Mouse (Mus musculus): ENCODE results near the gene Gm5089. TPM values are rescaled to one million over a fixed set of nuclear protein-coding genes. Genes with fewer than 3 reads are reported as not detected.

The Gm5089 gene
- total and polyA plus RNA-seq, 3 experiments, result not detected

DNA sequence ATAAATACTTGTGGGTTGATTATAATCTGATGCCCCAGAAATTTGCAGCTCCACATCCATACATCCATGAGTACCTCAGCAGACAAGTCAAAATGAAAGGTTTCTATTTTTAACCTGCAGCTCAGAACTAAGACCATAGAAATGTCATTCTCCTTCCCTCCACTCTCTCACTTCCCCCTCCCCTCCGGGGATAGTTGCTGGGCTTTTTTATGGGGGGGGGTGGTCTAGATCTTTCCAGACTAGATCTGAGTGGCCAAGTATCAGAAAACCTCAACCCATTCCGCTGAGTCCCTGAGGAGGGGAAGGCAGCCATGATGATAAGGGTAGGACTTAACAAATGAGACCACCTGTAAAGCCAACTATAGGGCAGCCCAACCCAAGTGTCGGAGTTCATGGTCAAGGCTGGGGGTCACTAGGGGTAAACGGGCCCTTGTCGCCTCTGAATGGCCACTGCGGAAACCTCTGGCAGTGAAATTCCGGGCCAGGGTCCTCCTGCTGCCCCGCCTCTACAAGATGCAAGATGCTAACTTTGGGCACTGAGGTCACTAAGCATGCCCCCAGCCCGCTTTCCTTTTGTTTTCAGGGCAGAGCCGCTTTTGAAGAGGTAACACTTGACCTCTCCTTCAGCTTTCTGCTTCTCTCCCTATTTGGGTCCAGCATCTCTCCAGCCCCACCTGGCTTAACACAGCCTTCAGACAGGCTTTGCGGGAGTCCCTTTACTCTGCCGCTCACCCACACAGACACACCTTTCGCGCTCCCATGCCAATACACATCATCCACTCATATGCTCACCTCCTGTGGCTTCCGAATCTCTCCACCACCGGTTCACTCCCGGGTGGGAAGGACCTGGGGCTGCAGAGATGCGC is 32.9 kb upstream of the Gm5089 start:
- intact Hi-C loops (cut with DNase I), result loop anchor here (5.0 kb wide), 1 partner anchor 49 kb away; the partner anchor contains the start of gene Pcca
- Histone ChIP-seq H3K4me1 (ENCODE audit: control insufficient read depth, insufficient read depth, low read length) (no peaks in the 10 kb centered on the region), H3K9ac (ENCODE audit: low read depth, low read length) (no peak overlapping the region), H3K4me3 (no peak overlapping the region), H3K36me3 (ENCODE audit: control insufficient read depth, insufficient read depth, low read length) (no peaks in the 10 kb centered on the region), H3K79me2 (replicated peaks; ENCODE audit: control insufficient read depth, insufficient read depth, low read length) (no peaks in the 10 kb centered on the region), H3K27ac (no peak overlapping the region), H3K27me3 (ENCODE audit: control insufficient read depth, insufficient read depth, low read length) (peaks cover 25% of the 10 kb centered on the region)
- DNase-seq, result no peak
- no peak for TF ChIP-seq POLR2A (IDR thresholded peaks at IDR 0.05; ENCODE audit: insufficient read depth, low read depth, low read length)
- no peak for TF ChIP-seq CTCF (IDR thresholded peaks at IDR 0.05)
- no peak for TF ChIP-seq EP300 (IDR thresholded peaks at IDR 0.05; ENCODE audit: insufficient read depth, low read depth, low read length)
- 8% methylated on average over 18 of the region's 18 CpGs for WGBS

DNA sequence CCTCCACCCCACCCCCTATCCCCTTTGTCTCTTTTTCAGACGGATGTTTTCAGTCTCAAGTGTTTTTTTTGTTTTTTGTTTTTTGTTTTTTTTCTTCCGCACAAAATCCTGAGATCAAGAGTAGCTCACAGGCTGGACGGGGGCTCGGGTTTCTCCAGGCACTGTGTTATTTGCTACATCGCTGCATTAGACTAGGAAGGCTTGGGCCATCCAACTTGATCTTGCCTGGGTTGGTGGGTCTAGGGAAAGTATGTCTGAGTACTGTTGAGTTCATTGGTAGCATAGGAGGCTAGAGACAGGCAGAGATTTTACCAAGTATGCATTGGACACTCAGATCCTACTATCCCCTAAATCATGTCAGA is 32.1 kb upstream of the Gm5089 start:
- Histone ChIP-seq H3K4me1 (ENCODE audit: control insufficient read depth, insufficient read depth, low read length) (no peaks in the 10 kb centered on the region), H3K27ac (no peak overlapping the region), H3K36me3 (ENCODE audit: control insufficient read depth, insufficient read depth, low read length) (no peaks in the 10 kb centered on the region), H3K9ac (ENCODE audit: low read depth, low read length) (no peak overlapping the region), H3K27me3 (ENCODE audit: control insufficient read depth, insufficient read depth, low read length) (peaks cover 29% of the 10 kb centered on the region), H3K4me3 (no peak overlapping the region), H3K79me2 (replicated peaks; ENCODE audit: control insufficient read depth, insufficient read depth, low read length) (no peaks in the 10 kb centered on the region)
- TF ChIP-seq CTCF (IDR thresholded peaks at IDR 0.05) (no peak), EP300 (IDR thresholded peaks at IDR 0.05; ENCODE audit: insufficient read depth, low read depth, low read length) (no peak), POLR2A (IDR thresholded peaks at IDR 0.05; ENCODE audit: insufficient read depth, low read depth, low read length) (no peak)
- no peak for DNase-seq
- WGBS, result 11% methylated on average over 5 of the region's 5 CpGs
- intact Hi-C loops (cut with DNase I), result loop anchor here (5.0 kb wide), 1 partner anchor 49 kb away; the partner anchor contains the start of gene Pcca

DNA sequence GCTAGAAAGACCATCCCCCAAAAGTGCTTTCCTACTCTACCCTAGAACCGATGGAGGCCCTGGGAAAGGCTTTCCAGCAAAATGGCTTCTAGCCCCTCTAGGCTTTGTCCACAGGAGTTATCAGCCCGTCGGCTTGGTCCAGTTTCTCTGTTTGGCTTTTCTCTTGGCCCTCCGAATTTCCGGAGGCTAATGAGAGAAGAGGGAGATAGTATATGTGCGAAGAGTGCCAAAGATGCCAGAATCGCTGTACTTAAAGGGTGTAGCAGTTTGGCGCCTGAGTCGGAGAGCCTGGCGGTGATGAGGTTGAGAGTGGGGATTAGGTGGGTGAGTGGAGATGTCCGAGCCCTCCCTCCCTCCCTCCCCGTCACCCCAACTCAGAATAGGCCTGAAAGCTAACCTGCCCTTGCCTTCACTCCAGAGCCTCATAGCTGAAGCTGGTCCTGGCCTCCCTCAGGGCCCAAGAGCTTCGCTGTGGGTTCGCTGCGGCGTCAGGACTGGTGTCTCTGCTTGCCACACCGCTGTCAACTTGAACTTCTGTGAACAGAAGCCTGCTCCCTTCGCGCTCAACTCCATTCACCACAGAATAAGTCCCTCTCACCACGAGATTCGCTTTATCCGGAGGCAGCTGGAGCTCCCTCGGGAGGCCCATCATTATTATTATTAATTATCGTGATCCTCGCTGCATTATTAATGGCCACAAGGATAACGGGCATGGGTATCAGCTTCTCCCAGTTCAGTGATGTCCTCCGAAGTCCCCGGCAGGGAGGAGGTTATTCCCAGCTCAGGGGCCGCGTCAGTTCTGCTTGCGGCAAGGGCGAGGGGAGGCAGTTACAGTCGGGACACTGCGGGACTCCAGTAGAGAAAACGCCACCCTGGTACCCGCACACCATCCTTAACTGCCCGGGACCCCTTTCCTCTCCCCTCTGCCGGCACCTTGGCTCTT is 31.4 kb upstream of the Gm5089 start:
- Histone ChIP-seq H3K4me3 (no peak overlapping the region), H3K27ac (no peak overlapping the region), H3K79me2 (replicated peaks; ENCODE audit: control insufficient read depth, insufficient read depth, low read length) (no peaks in the 10 kb centered on the region), H3K9ac (ENCODE audit: low read depth, low read length) (no peak overlapping the region), H3K27me3 (ENCODE audit: control insufficient read depth, insufficient read depth, low read length) (peaks cover 30% of the 10 kb centered on the region), H3K4me1 (ENCODE audit: control insufficient read depth, insufficient read depth, low read length) (no peaks in the 10 kb centered on the region), H3K36me3 (ENCODE audit: control insufficient read depth, insufficient read depth, low read length) (no peaks in the 10 kb centered on the region)
- intact Hi-C loops (cut with DNase I), result loop anchor here (5.0 kb wide), 1 partner anchor 50 kb away; the partner anchor contains the start of gene Pcca
- no peak for DNase-seq
- WGBS, result 7% methylated on average over 37 of the region's 38 CpGs
- TF ChIP-seq CTCF (IDR thresholded peaks at IDR 0.05), result no peak
- no peak for TF ChIP-seq EP300 (IDR thresholded peaks at IDR 0.05; ENCODE audit: insufficient read depth, low read depth, low read length)

DNA sequence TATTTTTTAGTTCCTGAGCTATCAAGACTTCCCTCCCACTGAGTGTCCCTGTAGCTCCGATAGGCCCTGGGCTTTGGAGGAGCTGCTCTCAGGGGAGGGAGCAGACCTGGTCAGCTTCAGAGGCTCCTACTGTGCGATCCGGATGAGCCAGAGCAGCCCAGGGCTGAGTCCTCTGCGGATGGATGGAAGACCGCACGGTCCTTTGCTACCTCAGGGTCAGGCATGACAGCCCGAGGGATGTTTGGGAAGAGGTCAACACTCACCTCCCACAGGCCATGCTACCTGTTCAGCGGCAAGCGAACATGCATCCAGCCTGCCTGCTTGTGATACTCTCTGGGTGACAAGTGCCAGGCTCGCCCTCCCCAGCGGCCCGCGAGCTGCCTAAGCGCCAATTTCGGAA is 30.3 kb upstream of the Gm5089 start:
- H3K4me1 ChIP-seq (ENCODE audit: control insufficient read depth, insufficient read depth, low read length), result no peaks in the 10 kb centered on the region
- H3K27me3 ChIP-seq (ENCODE audit: control insufficient read depth, insufficient read depth, low read length), result peaks cover 38% of the 10 kb centered on the region
- no peaks in the 10 kb centered on the region for H3K79me2 ChIP-seq (replicated peaks; ENCODE audit: control insufficient read depth, insufficient read depth, low read length)
- no peak for TF ChIP-seq POLR2A (IDR thresholded peaks at IDR 0.05; ENCODE audit: insufficient read depth, low read depth, low read length)
- no peak for TF ChIP-seq EP300 (IDR thresholded peaks at IDR 0.05; ENCODE audit: insufficient read depth, low read depth, low read length)
- no peak for TF ChIP-seq CTCF (IDR thresholded peaks at IDR 0.05)
- no peak overlapping the region for H3K4me3 ChIP-seq
- no peak overlapping the region for H3K27ac ChIP-seq
- intact Hi-C loops (cut with DNase I), result loop anchor here (5.0 kb wide), 1 partner anchor 51 kb away; the partner anchor contains the start of gene Pcca
- no peaks in the 10 kb centered on the region for H3K36me3 ChIP-seq (ENCODE audit: control insufficient read depth, insufficient read depth, low read length)
- WGBS, result 15% methylated on average over 15 of the region's 15 CpGs
- no peak overlapping the region for H3K9ac ChIP-seq (ENCODE audit: low read depth, low read length)
- no peak for DNase-seq

DNA sequence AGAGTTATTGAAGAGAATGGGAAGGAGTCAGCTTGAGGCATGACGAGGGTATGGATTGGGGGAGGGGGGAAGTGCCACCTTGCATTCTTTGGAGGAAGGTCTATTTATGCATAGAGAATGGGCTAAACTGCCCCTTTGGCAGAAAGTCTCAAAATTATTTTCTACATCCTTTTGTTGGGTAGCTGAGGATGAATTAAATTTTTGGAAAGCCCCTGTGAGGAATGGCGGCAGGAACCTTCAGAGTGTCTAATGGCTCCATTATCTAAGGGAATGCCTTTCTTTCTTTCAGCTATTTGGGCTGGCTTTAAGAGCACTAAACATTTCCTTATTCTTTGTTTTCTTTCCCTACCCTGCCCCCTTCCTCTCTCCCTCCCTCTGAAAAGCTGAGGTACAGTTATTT is 29.4 kb upstream of the Gm5089 start:
- no peak overlapping the region for H3K4me3 ChIP-seq
- no peak overlapping the region for H3K9ac ChIP-seq (ENCODE audit: low read depth, low read length)
- TF ChIP-seq POLR2A (IDR thresholded peaks at IDR 0.05; ENCODE audit: insufficient read depth, low read depth, low read length), result no peak
- no peak for TF ChIP-seq EP300 (IDR thresholded peaks at IDR 0.05; ENCODE audit: insufficient read depth, low read depth, low read length)
- TF ChIP-seq CTCF (IDR thresholded peaks at IDR 0.05), result no peak
- 19% methylated on average over 2 of the region's 2 CpGs for WGBS
- no peaks in the 10 kb centered on the region for H3K79me2 ChIP-seq (replicated peaks; ENCODE audit: control insufficient read depth, insufficient read depth, low read length)
- intact Hi-C loops (cut with DNase I), result loop anchor here (5.0 kb wide), 1 partner anchor 52 kb away; the partner anchor contains the start of gene Pcca
- H3K27me3 ChIP-seq (ENCODE audit: control insufficient read depth, insufficient read depth, low read length), result peaks cover 46% of the 10 kb centered on the region
- H3K4me1 ChIP-seq (ENCODE audit: control insufficient read depth, insufficient read depth, low read length), result no peaks in the 10 kb centered on the region
- no peak for DNase-seq
- no peak overlapping the region for H3K27ac ChIP-seq
- no peaks in the 10 kb centered on the region for H3K36me3 ChIP-seq (ENCODE audit: control insufficient read depth, insufficient read depth, low read length)

All from heart, adult 2 months (tissue).